Mouse (Mus musculus): ENCODE results near the gene RPS10-NUDT3. TPM values are rescaled to one million over a fixed set of nuclear protein-coding genes. Genes with fewer than 3 reads are reported as not detected.

The RPS10-NUDT3 gene
- polyA plus RNA-seq, 1 experiment from 2014 or later: not detected

- no peak overlapping the region for H3K4me3 ChIP-seq (ENCODE audit: low read depth, low read length)
- H3K27me3 ChIP-seq (replicated peaks; ENCODE audit: control insufficient read depth, insufficient read depth, low read length): peaks cover 45% of the 10 kb centered on the region
These were observed 22.1 kb upstream of the RPS10-NUDT3 start for GRCm38 (mm10) chr17:27657123-27657522.

DNA sequence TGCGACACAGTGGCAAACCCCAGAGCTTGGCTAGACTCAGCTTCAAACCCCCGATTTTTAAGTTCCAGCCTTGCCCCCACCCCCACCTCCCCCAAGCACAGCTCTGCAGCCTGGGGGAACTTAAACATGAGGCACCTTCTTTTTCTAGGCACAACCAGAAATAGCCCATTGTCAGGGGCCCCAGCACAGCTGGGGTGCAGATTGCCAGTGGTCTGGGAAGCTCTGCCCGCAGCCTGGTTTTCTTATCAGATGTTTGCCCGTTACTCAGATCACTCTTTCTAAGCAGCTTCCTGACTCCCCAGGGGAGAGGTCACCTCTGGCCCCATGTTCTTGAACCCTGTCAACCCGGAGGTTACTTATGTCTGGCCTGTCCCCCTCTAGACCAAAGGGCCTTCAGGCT lies 21.4 kb upstream of the RPS10-NUDT3 start:
- no peak overlapping the region for H3K4me3 ChIP-seq (ENCODE audit: low read depth, low read length)
- ATAC-seq (replicated peaks; ENCODE audit: low FRiP score) (no peak), DNase-seq (ENCODE audit: low spot score) (no peak)
- no peak overlapping the region for H3K27ac ChIP-seq (ENCODE audit: low read depth, low read length)
- peaks cover 45% of the 10 kb centered on the region for H3K27me3 ChIP-seq (replicated peaks; ENCODE audit: control insufficient read depth, insufficient read depth, low read length)
- WGBS: 6% methylated on average over 5 of the region's 5 CpGs
- no peak overlapping the region; the same call in 1 of the 2 replicates for H3K4me2 ChIP-seq
- H3K36me3 ChIP-seq (ENCODE audit: control insufficient read depth, insufficient read depth, low read length): no peaks in the 10 kb centered on the region
- peaks cover 16% of the 10 kb centered on the region for H3K4me1 ChIP-seq (replicated peaks; ENCODE audit: control insufficient read depth, insufficient read depth, low read length)
- H3K9ac ChIP-seq (ENCODE audit: low read depth, low read length): no peak overlapping the region
- no peaks in the 10 kb centered on the region for H3K9me3 ChIP-seq (ENCODE audit: control insufficient read depth, low read length)

More at GRCm38 (mm10) chr17:27657123-27657522, 22.1 kb upstream of the RPS10-NUDT3 start:
- peaks cover 16% of the 10 kb centered on the region for H3K4me1 ChIP-seq (replicated peaks; ENCODE audit: control insufficient read depth, insufficient read depth, low read length)
- WGBS: 56% methylated on average over 8 of the region's 8 CpGs
- DNase-seq (ENCODE audit: low spot score) (no peak), ATAC-seq (replicated peaks; ENCODE audit: low FRiP score) (no peak)
- H3K36me3 ChIP-seq (ENCODE audit: control insufficient read depth, insufficient read depth, low read length): no peaks in the 10 kb centered on the region
- H3K9me3 ChIP-seq (ENCODE audit: control insufficient read depth, low read length): no peaks in the 10 kb centered on the region
- no peak overlapping the region for H3K27ac ChIP-seq (ENCODE audit: low read depth, low read length)
- H3K9ac ChIP-seq (ENCODE audit: low read depth, low read length): no peak overlapping the region
- H3K4me2 ChIP-seq: no peak overlapping the region

DNA sequence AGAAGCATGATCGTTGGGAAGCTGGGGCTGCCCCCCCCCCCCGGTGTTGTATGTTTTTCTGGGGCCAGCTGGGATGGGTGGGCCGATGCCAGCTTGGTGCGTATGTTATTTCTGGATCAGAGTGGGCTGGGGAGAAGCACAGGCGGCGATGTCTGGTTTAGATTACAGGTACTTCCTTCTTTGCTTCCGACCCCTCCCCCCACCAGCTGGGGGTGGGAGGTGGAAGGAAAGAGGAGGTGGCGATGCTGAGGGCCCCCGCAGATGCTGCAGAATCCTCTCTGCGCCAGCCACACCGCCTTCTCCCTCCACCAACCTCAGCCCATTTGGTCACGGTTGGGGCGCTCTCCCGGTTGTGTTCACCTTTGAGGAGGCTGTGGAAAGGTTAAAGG lies 21.0 kb upstream of the RPS10-NUDT3 start:
- peaks cover 45% of the 10 kb centered on the region for H3K27me3 ChIP-seq (replicated peaks; ENCODE audit: control insufficient read depth, insufficient read depth, low read length)

DNA sequence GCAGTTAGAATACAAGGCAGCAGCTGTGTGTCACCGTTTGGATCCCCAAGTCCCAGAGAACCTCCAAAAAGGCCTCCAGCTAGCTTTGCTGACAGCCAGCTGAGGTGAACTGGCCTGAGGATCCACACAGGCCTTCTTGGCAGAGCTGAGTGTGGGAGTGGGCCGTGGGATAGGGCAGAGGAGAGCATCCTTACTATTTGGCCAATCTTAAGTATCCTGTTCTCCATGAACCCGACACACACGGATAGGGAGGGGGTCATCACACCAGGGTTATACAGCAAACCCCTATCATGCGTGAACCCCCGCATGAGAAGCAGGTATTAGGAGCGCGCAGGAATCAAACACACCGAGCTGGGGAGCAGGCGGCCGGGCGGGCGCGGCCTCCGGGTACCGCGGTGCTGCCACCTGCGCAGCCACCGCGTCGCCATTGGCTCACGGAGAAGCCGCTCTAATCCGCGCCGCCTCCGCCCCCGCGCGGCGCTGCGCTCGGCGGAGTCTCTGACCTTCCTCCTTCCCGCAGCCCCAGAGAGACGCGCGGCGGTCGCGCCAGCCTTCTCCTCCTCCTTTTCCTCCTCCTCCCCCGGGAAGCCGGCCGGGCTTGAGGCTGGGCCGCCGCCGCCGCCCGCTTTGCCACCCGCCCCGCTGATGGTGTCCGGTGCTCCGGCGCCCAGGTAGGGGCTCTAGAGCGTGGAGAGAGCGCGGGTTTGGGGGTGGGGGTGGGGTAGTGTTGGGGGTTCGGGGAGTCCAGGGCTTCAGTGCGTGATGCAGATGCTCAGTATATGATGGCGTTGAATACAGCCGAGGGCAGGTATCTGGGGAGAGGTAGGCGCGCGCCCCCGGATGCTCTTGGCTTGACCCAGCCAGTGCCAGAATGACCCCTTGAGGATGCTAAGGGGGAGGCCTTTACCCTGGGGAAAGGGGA lies 20.3 kb upstream of the RPS10-NUDT3 start, which contains the start of gene Pacsin1:
Pacsin1 (plus strand) TSS at position 421 of the 922 bp plus-strand sequence.
- ATAC-seq (replicated peaks; ENCODE audit: low FRiP score): no peak
- peak within 1 kb of the TSS; percentile 67 for H3K4me2 ChIP-seq
- DNase-seq (ENCODE audit: low spot score): no peak
- H3K27ac ChIP-seq (ENCODE audit: low read depth, low read length): no peak within 1 kb of the TSS
- H3K9me3 ChIP-seq (ENCODE audit: control insufficient read depth, low read length): no peaks in the 10 kb centered on the region
- H3K27me3 ChIP-seq (replicated peaks; ENCODE audit: control insufficient read depth, insufficient read depth, low read length): peaks cover 45% of the 10 kb centered on the region
- peak within 1 kb of the TSS; percentile 41 for H3K4me3 ChIP-seq (ENCODE audit: low read depth, low read length)
- H3K36me3 ChIP-seq (ENCODE audit: control insufficient read depth, insufficient read depth, low read length): no peaks in the 10 kb centered on the region
- WGBS: 4% methylated on average over 63 of the region's 65 CpGs
- H3K4me1 ChIP-seq (replicated peaks; ENCODE audit: control insufficient read depth, insufficient read depth, low read length): peaks cover 16% of the 10 kb centered on the region
- no peak within 1 kb of the TSS for H3K9ac ChIP-seq (ENCODE audit: low read depth, low read length)

More for the DNA sequence above, 21.0 kb upstream of the RPS10-NUDT3 start:
- ATAC-seq (replicated peaks; ENCODE audit: low FRiP score) (no peak), DNase-seq (ENCODE audit: low spot score) (no peak)
- no peaks in the 10 kb centered on the region for H3K36me3 ChIP-seq (ENCODE audit: control insufficient read depth, insufficient read depth, low read length)
- WGBS: 2% methylated on average over 13 of the region's 14 CpGs
- no peak overlapping the region for H3K9ac ChIP-seq (ENCODE audit: low read depth, low read length)
- no peak overlapping the region for H3K27ac ChIP-seq (ENCODE audit: low read depth, low read length)
- peaks cover 16% of the 10 kb centered on the region for H3K4me1 ChIP-seq (replicated peaks; ENCODE audit: control insufficient read depth, insufficient read depth, low read length)
- no peaks in the 10 kb centered on the region for H3K9me3 ChIP-seq (ENCODE audit: control insufficient read depth, low read length)
- H3K4me3 ChIP-seq (ENCODE audit: low read depth, low read length): peak overlapping the region; percentile 41
- H3K4me2 ChIP-seq: peak overlapping the region; percentile 67

DNA sequence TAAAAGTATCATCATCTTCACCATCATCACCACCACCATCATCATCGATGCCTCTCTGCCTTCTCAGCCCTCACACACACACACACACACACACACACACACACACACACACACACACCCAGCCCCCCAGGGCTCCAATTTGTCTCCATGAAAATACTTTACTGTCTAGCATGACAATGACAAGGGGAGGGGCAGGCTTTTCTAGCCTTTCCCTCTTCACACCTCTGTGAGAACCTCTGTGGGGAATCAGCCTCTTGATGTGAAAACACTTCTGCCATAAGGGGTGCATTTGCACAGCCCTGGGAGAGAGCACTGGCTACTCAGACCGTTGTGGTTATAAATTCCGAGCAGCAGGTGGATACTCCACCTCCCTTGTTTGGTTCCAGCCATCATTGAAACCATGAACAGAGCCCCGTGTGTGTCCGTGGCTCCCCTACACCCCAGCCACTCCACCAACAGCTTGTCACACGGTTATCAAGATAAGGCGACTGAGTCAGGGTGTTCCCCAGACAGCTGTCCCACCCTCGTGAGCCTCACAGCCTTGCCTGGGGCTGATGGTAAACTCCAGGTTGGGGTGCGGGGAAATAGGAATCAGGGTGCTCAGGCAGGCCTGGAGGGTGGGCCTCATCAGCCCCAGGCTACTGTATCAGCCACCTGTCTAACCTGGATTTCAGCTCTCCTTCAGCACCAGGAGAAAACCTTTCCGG lies 18.4 kb upstream of the RPS10-NUDT3 start:
- H3K27ac ChIP-seq (ENCODE audit: low read depth, low read length): no peak overlapping the region
- no peaks in the 10 kb centered on the region for H3K36me3 ChIP-seq (ENCODE audit: control insufficient read depth, insufficient read depth, low read length)
- WGBS: 45% methylated on average over 10 of the region's 10 CpGs
- peaks cover 16% of the 10 kb centered on the region for H3K4me1 ChIP-seq (replicated peaks; ENCODE audit: control insufficient read depth, insufficient read depth, low read length)
- H3K27me3 ChIP-seq (replicated peaks; ENCODE audit: control insufficient read depth, insufficient read depth, low read length): peaks cover 45% of the 10 kb centered on the region
- H3K9me3 ChIP-seq (ENCODE audit: control insufficient read depth, low read length): no peaks in the 10 kb centered on the region
- H3K9ac ChIP-seq (ENCODE audit: low read depth, low read length): no peak overlapping the region
- no peak overlapping the region for H3K4me3 ChIP-seq (ENCODE audit: low read depth, low read length)
- ATAC-seq (replicated peaks; ENCODE audit: low FRiP score) (0 out of 2 replicates have a peak, but pooled peaks have one; percentile 26), DNase-seq (ENCODE audit: low spot score) (no peak)
- H3K4me2 ChIP-seq: no peak overlapping the region

- peaks cover 16% of the 10 kb centered on the region for H3K4me1 ChIP-seq (replicated peaks; ENCODE audit: control insufficient read depth, insufficient read depth, low read length)
- H3K27me3 ChIP-seq (replicated peaks; ENCODE audit: control insufficient read depth, insufficient read depth, low read length): peaks cover 40% of the 10 kb centered on the region
- no peak for ATAC-seq (replicated peaks; ENCODE audit: low FRiP score)
- no peak overlapping the region for H3K27ac ChIP-seq (ENCODE audit: low read depth, low read length)
- WGBS: 70% methylated on average over 23 of the region's 23 CpGs
- no peak overlapping the region for H3K4me3 ChIP-seq (ENCODE audit: low read depth, low read length)
- no peak overlapping the region for H3K4me2 ChIP-seq
- no peaks in the 10 kb centered on the region for H3K9me3 ChIP-seq (ENCODE audit: control insufficient read depth, low read length)
- no peak for DNase-seq (ENCODE audit: low spot score)
- no peaks in the 10 kb centered on the region for H3K36me3 ChIP-seq (ENCODE audit: control insufficient read depth, insufficient read depth, low read length)
- no peak overlapping the region for H3K9ac ChIP-seq (ENCODE audit: low read depth, low read length)
These were observed 17.2 kb upstream of the RPS10-NUDT3 start for GRCm38 (mm10) chr17:27652046-27652790.

GRCm38 (mm10) chr17:27650586-27650985 lies 15.6 kb upstream of the RPS10-NUDT3 start:
- DNase-seq (ENCODE audit: low spot score): no peak
- Histone ChIP-seq H3K4me1 (replicated peaks; ENCODE audit: control insufficient read depth, insufficient read depth, low read length) (peaks cover 9% of the 10 kb centered on the region), H3K9ac (ENCODE audit: low read depth, low read length) (no peak overlapping the region; the same call in 1 of the 2 replicates), H3K9me3 (ENCODE audit: control insufficient read depth, low read length) (no peaks in the 10 kb centered on the region), H3K36me3 (ENCODE audit: control insufficient read depth, insufficient read depth, low read length) (no peaks in the 10 kb centered on the region), H3K27me3 (replicated peaks; ENCODE audit: control insufficient read depth, insufficient read depth, low read length) (peaks cover 24% of the 10 kb centered on the region), H3K27ac (ENCODE audit: low read depth, low read length) (no peak overlapping the region), H3K4me2 (no peak overlapping the region), H3K4me3 (ENCODE audit: low read depth, low read length) (no peak overlapping the region)
- ATAC-seq (replicated peaks; ENCODE audit: low FRiP score): no peak
- WGBS: 69% methylated on average over 13 of the region's 13 CpGs

DNA sequence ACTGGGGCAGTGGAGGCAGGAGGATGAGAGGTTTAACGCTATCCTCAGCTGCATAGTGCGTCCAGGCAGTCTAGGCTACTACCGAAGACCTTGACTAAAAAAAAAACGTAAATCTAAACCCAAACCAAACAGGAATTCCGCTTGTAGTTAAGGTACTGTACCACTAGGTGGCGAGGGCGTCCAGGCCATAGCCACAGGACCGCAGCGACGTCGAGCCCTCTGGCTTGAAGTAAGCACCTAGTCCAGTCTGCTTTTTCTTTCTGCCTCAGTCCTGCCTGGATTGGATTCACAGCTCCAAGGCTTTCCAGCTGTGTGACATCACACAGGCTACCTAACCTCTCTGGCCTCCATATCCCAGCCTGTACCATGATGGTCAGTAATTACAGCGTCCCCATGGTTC lies 15.1 kb upstream of the RPS10-NUDT3 start:
- 10% methylated on average over 12 of the region's 12 CpGs for WGBS
- no peaks in the 10 kb centered on the region for H3K9me3 ChIP-seq (ENCODE audit: control insufficient read depth, low read length)
- peaks cover 20% of the 10 kb centered on the region for H3K27me3 ChIP-seq (replicated peaks; ENCODE audit: control insufficient read depth, insufficient read depth, low read length)
- H3K4me3 ChIP-seq (ENCODE audit: low read depth, low read length): no peak overlapping the region
- no peak overlapping the region for H3K4me2 ChIP-seq
- peaks cover 6% of the 10 kb centered on the region for H3K4me1 ChIP-seq (replicated peaks; ENCODE audit: control insufficient read depth, insufficient read depth, low read length)
- no peak overlapping the region; the same call in 1 of the 2 replicates for H3K9ac ChIP-seq (ENCODE audit: low read depth, low read length)
- ATAC-seq (replicated peaks; ENCODE audit: low FRiP score): no peak
- H3K36me3 ChIP-seq (ENCODE audit: control insufficient read depth, insufficient read depth, low read length): no peaks in the 10 kb centered on the region
- DNase-seq (ENCODE audit: low spot score): no peak
- no peak overlapping the region for H3K27ac ChIP-seq (ENCODE audit: low read depth, low read length)

Data from liver, embryonic 11.5 days (tissue).